Mouse (Mus musculus): ENCODE data around the gene Egln2. TPM values are rescaled to one million over a fixed set of nuclear protein-coding genes. Genes with fewer than 3 reads are reported as not detected.

Egln2 gene
- polyA plus RNA-seq, 1 experiment from 2014 or later: 31.1 TPM

DNA sequence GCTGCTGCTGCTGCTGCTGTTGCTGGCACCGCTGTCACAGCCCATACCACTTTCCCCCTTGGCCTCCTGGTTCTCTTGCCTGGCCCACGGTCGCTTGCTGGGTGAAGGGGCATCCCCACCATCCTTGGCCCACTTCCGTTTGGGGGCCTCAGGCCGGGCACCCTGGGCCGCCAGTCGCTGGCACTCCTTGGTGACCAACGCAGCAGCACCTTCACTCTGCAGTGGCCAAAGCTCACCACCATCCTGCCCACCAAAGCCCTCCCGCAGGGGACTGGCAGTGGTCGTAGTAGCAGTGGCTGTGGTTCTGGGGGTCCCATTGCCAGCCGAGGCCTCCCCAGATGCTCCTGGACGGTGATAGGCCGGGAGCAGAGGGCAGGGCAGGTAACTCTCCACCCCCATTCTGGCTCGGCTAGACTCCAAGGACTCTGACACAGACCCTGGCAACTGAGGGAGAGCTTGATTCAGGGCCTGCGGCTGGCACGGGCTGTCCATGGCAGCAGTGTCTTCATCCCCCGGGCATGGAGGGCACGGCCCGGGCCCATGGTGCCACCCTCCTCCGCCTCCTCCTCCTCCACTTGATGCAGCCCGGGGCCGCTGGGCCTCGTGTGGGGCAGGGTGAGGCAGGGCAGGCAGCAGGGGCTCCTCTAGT, 1.5 kb downstream of the Egln2 start:
- H3K4me3 ChIP-seq (ENCODE audit: inconsistent target): no peak overlapping the region; the same call in 1 of the 2 replicates
- H3K36me3 ChIP-seq (ENCODE audit: inconsistent target): peaks cover 3% of the 10 kb centered on the region; the same call in 1 of the 2 replicates
- H3K79me2 ChIP-seq (ENCODE audit: inconsistent target): peaks cover 58% of the 10 kb centered on the region
- no peak overlapping the region for H3K27ac ChIP-seq
- 85% methylated on average over 23 of the region's 23 CpGs for WGBS (ENCODE audit: missing documents)

DNA sequence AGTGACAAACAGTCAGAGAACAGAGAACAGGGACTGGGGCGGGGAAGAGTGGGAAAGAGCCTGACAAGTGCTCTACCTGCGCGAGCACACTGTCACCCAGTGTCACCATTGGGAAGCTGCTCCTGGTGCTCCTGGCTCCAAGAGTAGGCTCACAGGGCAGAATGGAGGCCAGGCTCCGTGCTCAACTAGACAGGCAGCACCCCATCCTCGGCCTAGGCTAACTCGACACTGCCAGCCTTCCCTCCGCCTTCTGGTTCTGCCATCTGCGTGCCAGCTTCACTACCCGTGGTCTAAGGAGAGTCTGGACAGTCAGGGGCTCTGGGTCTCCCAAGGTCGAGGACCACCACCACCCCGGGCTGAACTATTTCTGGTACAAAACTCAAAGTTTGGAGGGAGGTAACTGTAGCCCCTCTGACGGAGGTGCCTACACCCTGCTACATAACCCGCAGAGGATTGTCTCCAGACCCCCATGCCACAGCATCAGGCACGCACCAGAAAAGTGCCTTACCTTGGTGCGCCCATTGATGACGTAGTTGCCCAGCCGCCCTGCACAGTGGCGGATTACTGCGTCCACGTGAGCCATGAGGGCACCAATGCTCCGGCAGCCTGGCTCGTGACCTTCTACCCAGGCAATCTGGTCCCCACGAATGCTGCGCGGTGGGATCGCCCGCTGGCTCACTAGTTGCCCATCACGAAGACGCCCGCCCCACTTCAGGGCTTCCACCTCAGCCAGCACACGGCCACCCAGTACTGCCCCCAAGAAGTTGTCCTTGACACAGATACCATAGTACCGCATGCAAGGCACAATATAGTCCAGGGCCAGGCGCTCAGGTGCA, 2.3 kb downstream of the Egln2 start:
- Histone ChIP-seq H3K27ac (no peak overlapping the region), H3K79me2 (ENCODE audit: inconsistent target) (peaks cover 58% of the 10 kb centered on the region), H3K36me3 (ENCODE audit: inconsistent target) (peaks cover 3% of the 10 kb centered on the region), H3K4me3 (ENCODE audit: inconsistent target) (no peak overlapping the region)
- WGBS (ENCODE audit: missing documents): 94% methylated on average over 33 of the region's 33 CpGs

DNA sequence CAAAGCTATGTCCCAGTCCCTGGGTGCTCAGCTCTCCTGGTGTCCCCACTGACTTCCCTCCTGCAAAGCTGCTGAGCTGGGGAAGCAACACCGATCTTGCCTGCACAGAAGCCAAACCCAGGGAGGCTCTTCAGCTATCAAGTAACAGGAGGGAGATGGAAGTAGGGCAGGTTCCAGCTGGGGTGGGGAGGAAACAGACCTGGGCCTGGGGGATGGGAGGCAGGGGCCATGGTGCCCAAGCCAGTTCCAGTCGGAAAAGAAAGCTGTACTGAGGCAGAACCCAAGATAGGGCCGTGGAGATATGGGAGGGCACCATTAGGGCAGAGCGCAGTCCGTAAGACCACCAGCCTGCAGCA, 3.2 kb downstream of the Egln2 start:
- Histone ChIP-seq H3K4me3 (ENCODE audit: inconsistent target) (no peak overlapping the region), H3K27ac (no peak overlapping the region), H3K79me2 (ENCODE audit: inconsistent target) (peaks cover 58% of the 10 kb centered on the region), H3K36me3 (ENCODE audit: inconsistent target) (peaks cover 12% of the 10 kb centered on the region)
- WGBS (ENCODE audit: missing documents): 84% methylated on average over 5 of the region's 5 CpGs

DNA sequence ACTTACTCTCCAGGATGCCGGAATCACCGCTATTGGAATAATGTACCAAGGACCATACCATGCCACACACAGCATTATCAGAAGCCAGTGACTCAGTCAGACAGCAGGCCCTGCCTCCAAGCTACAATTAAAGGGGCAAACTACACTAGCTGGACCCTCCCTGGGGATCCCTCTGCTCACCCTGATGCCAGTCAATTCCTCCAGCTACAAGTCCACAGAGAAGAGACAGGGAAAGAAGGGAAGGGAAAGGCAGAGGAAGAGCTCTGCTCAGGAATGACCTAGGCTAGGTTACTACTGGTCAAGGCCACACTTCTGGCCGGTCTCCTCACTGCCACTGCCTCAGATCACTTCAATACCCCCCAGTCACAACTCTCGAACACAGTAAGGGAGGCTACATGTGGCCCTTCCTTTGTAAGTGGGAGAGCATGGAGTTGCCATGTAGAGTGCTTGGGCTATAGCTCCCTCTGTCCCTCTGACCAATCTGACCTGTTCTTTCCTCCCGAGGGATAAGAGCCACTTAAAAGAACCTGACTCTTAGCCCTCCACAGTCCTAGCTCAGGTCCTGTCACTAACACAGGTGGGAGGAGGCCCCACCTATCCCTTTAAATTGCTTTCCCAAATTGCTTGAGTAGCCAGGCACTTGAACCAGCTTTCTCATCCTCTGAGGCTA, 3.7 kb downstream of the Egln2 start:
- no peak overlapping the region for H3K4me3 ChIP-seq (ENCODE audit: inconsistent target)
- H3K36me3 ChIP-seq (ENCODE audit: inconsistent target): peaks cover 18% of the 10 kb centered on the region
- 92% methylated on average over 5 of the region's 5 CpGs for WGBS (ENCODE audit: missing documents)

DNA sequence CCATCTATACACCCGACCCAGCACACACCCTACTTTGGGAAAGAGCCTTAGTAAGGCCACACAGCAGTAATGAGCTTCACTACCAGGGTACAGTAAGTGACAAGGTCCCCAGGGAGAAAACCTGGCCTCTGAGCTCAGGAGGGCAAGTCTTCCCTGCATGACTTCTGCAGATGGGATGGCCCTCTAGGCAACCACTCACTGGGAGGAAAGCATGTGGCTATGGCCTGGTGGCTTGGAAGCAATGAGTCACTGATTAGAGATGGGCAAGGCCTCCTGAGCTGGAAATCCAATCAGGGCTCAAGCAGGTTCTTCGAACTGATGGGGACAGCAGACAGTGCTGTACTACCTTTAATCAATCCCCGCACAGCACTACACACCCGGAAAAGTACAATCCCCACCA, 4.9 kb downstream of the Egln2 start:
- Histone ChIP-seq H3K36me3 (ENCODE audit: inconsistent target) (peaks cover 22% of the 10 kb centered on the region), H3K4me3 (ENCODE audit: inconsistent target) (no peak overlapping the region), H3K79me2 (ENCODE audit: inconsistent target) (peaks cover 58% of the 10 kb centered on the region), H3K27ac (no peak overlapping the region)
- 86% methylated on average over 4 of the region's 4 CpGs for WGBS (ENCODE audit: missing documents)

More for the DNA sequence above, 3.7 kb downstream of the Egln2 start:
- Histone ChIP-seq H3K79me2 (ENCODE audit: inconsistent target) (peaks cover 58% of the 10 kb centered on the region), H3K27ac (no peak overlapping the region)

DNA sequence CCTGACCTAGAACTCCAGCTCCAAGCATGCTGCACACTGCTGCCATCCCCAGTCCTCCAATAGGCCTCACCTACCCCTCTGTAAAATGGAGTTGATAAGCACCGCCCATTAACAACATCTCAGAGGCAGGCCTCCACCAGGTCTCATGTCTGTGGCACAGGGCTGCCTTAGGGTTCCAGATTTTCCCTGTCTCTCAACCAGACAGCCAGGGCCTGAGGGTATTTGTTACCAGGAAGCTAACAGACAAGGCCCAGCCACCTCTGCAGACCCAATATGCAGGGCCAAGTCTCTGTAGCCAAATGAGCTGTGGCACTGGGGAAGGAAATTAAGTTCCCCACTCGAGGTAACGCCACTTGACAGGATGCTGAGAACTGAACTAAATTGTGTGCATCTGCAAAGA, 5.7 kb downstream of the Egln2 start:
- H3K36me3 ChIP-seq (ENCODE audit: inconsistent target): peaks cover 22% of the 10 kb centered on the region
- no peak overlapping the region for H3K4me3 ChIP-seq (ENCODE audit: inconsistent target)
- peaks cover 56% of the 10 kb centered on the region for H3K79me2 ChIP-seq (ENCODE audit: inconsistent target)
- H3K27ac ChIP-seq: no peak overlapping the region
- 72% methylated on average over 3 of the region's 3 CpGs for WGBS (ENCODE audit: missing documents)

DNA sequence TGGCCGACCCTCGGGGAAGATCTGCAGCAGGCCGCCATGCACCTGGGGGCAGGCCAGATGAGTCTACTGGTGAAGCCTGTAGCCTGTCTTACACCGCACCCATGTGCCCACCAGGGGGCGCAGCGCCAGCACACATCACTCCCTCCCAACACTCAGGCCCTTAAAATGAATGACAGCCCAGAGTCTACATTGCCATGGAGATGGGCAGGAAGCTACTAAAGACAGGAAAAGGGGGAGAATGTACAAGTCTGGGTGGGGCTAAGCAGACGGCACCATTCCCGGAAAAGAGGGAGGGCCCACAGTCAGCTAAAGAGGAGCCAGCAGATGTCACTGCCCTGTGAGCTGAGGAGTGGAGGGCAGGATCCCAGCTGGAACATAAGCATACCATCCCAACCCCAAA, 6.7 kb downstream of the Egln2 start:
- no peak overlapping the region for H3K4me3 ChIP-seq (ENCODE audit: inconsistent target)
- 16% methylated on average over 8 of the region's 8 CpGs for WGBS (ENCODE audit: missing documents)
- H3K36me3 ChIP-seq (ENCODE audit: inconsistent target): peaks cover 22% of the 10 kb centered on the region
- peaks cover 45% of the 10 kb centered on the region for H3K79me2 ChIP-seq (ENCODE audit: inconsistent target)
- H3K27ac ChIP-seq: no peak overlapping the region

DNA sequence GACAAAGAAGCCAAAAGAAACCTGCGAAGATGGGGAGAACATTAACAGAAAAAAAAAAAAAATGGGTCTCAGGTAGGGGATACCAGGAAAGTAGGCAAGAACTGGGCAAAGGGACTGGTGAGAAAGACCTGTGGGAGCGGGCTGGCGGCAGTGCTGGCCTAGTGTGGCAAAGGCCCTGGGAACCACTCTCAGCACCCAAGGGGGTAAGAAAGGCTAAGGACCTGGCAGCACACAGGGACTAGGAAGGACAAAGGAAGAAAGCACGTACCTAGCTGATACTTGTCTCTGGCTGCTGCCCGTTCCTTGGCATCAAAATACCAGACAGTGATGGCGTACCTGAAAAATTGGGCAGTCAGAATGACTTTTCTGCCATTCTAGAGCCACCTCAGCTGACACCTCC, 7.3 kb downstream of the Egln2 start:
- 98% methylated on average over 5 of the region's 6 CpGs for WGBS (ENCODE audit: missing documents)
- H3K36me3 ChIP-seq (ENCODE audit: inconsistent target): peaks cover 22% of the 10 kb centered on the region

DNA sequence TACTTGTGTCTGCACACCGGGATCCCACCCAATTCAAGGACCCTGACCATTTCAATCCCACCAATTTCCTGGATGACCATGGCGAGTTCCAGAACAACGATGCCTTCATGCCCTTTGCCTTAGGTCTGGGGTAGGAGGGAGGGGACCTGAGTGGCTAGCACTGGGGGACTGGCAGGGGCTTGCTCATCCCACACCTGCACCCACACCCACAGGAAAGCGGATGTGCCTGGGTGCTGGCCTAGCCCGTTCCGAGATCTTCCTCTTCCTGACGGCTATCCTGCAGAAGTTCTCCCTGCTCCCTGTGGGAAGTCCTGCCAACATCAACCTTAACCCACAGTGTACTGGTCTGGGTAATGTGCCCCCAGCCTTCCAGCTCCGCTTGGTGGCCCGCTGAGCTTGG, 8.4 kb downstream of the Egln2 start:
- WGBS (ENCODE audit: missing documents): over 99% methylated on average over 8 of the region's 9 CpGs
- H3K36me3 ChIP-seq (ENCODE audit: inconsistent target): peaks cover 22% of the 10 kb centered on the region

More for the DNA sequence above, 7.3 kb downstream of the Egln2 start:
- H3K4me3 ChIP-seq (ENCODE audit: inconsistent target): no peak overlapping the region
- H3K27ac ChIP-seq: no peak overlapping the region
- H3K79me2 ChIP-seq (ENCODE audit: inconsistent target): peaks cover 39% of the 10 kb centered on the region

DNA sequence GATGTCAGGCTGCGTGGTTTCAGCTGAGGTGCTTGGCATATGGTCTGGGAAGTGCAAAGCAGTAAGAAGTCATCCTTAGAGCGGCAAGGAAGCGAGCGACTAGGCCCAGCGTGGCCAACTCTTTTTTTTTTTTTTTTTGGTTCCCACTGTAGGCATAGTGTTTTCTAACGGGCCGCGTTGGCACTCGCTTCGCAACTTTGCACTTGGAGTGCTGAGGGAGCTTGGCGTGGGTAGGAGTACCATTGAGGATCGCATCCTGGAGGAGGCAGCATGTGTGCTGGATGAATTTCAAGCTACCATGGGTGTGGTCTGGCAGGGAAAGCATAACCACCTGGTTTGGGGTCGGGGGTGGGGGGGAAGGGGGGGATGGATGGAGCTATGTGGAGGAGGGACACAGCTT, 10.6 kb downstream of the Egln2 start:
- Histone ChIP-seq H3K79me2 (ENCODE audit: inconsistent target) (peaks cover 6% of the 10 kb centered on the region; the same call in 1 of the 2 replicates), H3K36me3 (ENCODE audit: inconsistent target) (peaks cover 22% of the 10 kb centered on the region), H3K4me3 (ENCODE audit: inconsistent target) (no peak overlapping the region), H3K27ac (no peak overlapping the region)
- 90% methylated on average over 12 of the region's 13 CpGs for WGBS (ENCODE audit: missing documents)

More for the DNA sequence above, 8.4 kb downstream of the Egln2 start:
- no peak overlapping the region for H3K27ac ChIP-seq
- peaks cover 28% of the 10 kb centered on the region; the same call in 1 of the 2 replicates for H3K79me2 ChIP-seq (ENCODE audit: inconsistent target)
- no peak overlapping the region for H3K4me3 ChIP-seq (ENCODE audit: inconsistent target)

DNA sequence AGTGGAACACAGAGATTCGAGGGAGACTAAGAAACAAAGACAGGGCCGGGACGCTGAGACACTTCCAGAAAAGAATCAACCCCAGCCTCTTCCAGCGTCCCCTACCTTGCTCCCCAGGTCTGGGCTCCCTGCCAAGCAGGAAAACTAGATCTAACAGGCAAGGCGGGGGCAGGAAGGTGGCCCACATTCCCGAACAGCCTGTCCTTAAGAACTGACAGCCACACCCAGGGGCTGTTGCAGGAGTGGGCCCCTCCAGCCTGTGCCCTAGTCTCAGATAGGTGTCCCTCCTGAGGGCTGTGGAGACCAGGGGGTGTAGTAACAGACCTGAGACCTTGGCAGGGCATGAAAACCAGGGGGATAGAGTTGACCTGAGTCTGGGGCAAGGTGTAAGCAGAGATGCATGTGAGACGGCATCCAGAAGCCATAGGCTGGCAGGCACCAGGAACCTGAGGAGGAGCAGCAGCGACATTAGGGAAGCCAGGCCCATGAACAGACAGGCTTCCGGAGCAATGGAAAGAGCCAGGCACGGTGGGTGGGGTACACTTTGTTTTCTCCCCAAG, 13.3 kb downstream of the Egln2 start, which contains the start of gene Cyp2t4:
TSS of gene Cyp2t4 (plus strand) at position 510 of the 560 bp plus-strand sequence.
- no peak within 1 kb of the TSS for H3K4me3 ChIP-seq (ENCODE audit: inconsistent target)
- no peak within 1 kb of the TSS for H3K27ac ChIP-seq
- 72% methylated on average over 7 of the region's 10 CpGs for whole genome bisulfite sequencing (ENCODE audit: missing documents)
- peaks cover 8% of the 10 kb centered on the region for H3K36me3 ChIP-seq (ENCODE audit: inconsistent target)
- H3K79me2 ChIP-seq (ENCODE audit: inconsistent target): no peaks in the 10 kb centered on the region

DNA sequence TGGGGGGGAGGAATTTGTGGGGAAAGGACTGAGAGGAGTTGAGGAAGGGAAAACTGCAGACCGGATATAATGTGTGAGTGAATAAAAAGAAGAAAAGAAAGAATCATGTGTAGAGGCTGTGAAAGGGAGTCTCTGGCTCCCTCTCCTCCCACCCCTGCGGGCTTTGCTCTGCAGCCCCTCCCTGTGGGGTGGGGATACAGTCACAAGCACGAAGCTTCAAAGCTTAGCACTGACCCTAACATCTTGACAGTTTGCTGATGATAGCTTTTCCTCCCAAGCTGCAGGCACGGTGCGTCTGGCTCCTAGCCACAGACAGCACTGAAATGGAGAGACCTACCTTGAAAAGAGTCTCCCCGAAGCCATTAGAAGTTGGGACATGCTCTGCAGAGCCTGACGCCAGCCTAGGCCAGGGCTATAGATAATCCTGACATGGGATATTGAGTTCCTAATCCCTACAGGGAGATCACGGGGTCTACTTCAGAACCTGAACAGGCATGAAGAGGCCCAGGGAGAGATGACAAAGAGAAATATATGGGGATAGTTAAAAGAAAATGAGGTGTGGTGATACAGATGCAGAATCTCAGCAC, 30.1 kb downstream of the Egln2 start:
- Histone ChIP-seq H3K36me3 (ENCODE audit: inconsistent target) (no peaks in the 10 kb centered on the region), H3K27ac (no peak overlapping the region), H3K79me2 (ENCODE audit: inconsistent target) (no peaks in the 10 kb centered on the region), H3K4me3 (ENCODE audit: inconsistent target) (no peak overlapping the region)
- WGBS (ENCODE audit: missing documents): 65% methylated on average over 8 of the region's 8 CpGs

DNA sequence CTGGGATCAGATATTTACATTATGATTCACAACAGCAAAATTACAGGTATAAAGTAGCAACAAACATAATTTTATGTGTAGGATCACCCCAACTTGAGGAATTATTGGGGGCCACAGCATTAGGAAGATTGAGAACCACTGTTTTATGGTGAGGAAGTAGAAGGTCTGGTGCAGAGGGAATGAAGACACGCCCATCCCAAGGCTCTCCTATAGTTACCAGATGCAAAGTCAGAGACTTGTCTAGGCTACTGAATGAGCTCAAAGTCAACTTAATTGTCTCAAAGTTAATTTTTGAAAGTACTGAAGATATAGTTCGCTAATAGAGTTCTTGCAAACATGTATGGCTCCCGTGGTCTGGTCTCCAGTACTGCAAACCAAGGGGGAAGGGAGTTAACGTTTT, 32.8 kb downstream of the Egln2 start:
- H3K36me3 ChIP-seq (ENCODE audit: inconsistent target): no peaks in the 10 kb centered on the region
- WGBS (ENCODE audit: missing documents): 78% methylated on average over 4 of the region's 4 CpGs
- H3K79me2 ChIP-seq (ENCODE audit: inconsistent target): no peaks in the 10 kb centered on the region
- H3K27ac ChIP-seq: no peak overlapping the region
- H3K4me3 ChIP-seq (ENCODE audit: inconsistent target): no peak overlapping the region

DNA sequence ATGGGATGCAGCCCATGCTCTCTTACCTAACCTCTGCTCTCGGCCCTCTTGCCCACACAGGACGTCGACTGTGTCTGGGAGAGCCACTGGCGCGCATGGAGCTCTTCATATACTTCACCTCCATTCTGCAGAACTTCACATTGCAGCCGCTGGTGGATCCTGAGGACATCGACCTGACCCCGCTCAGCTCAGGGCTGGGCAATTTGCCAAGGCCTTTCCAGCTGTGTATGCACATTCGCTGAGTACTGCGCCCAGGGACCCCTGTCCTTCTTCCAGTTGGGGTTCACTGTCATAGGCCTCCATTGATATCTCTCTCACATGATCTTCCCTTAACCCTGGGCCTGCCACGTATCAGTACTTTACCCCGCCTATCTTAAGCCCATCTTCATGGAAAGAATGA, 33.4 kb downstream of the Egln2 start:
- Histone ChIP-seq H3K27ac (no peak overlapping the region), H3K4me3 (ENCODE audit: inconsistent target) (no peak overlapping the region), H3K36me3 (ENCODE audit: inconsistent target) (no peaks in the 10 kb centered on the region), H3K79me2 (ENCODE audit: inconsistent target) (no peaks in the 10 kb centered on the region)
- 78% methylated on average over 12 of the region's 12 CpGs for WGBS (ENCODE audit: missing documents)

Data from macrophage (primary cell).